Mouse (Mus musculus) lung, postnatal 25 days (tissue): ENCODE measurements around the gene a.
"Not testable (repeated sequence)": the region's sequence is repeated elsewhere in the genome, so short reads cannot be mapped to it uniquely, and the experiment has no call there.

ENCODE experiments used
- DNase-seq: peaks from one replicate; pipeline ENCODE4 v3.0.0; 2022; ENCODE audit warnings: low spot score

Gene a

GRCm38 (mm10) chr2:154992083-154992482, 200.9 kb downstream of the a start:
- DNase-seq: no peak

- DNase-seq: no peak
These were observed 214.3 kb downstream of the a start for GRCm38 (mm10) chr2:155005491-155005890.

GRCm38 (mm10) chr2:155011086-155011656, 220.0 kb downstream of the a start:
- no peak for DNase-seq

GRCm38 (mm10) chr2:155012991-155013390, 221.8 kb downstream of the a start:
- no peak for DNase-seq

GRCm38 (mm10) chr2:155016751-155017150, 225.5 kb downstream of the a start:
- not testable (repeated sequence) for DNase-seq

- not testable (repeated sequence) for DNase-seq
These were observed 227.1 kb downstream of the a start, which contains the start of gene Gm14226 for GRCm38 (mm10) chr2:155018251-155018755. Gm14226 (plus strand) TSS chr2:155018266.

- DNase-seq: peak; percentile 65
These were observed 227.8 kb downstream of the a start for GRCm38 (mm10) chr2:155018762-155019641.

GRCm38 (mm10) chr2:155019673-155020072, 228.5 kb downstream of the a start:
- DNase-seq: peak; percentile 93

- DNase-seq: not testable (repeated sequence)
These were observed 229.1 kb downstream of the a start for GRCm38 (mm10) chr2:155020247-155020826.

- DNase-seq: no peak
These were observed 239.6 kb downstream of the a start for GRCm38 (mm10) chr2:155030831-155031230.

- DNase-seq: no peak
These were observed 241.9 kb downstream of the a start for GRCm38 (mm10) chr2:155032938-155033710.

GRCm38 (mm10) chr2:155039956-155040355, 248.8 kb downstream of the a start:
- DNase-seq: no peak

- DNase-seq: no peak
These were observed 253.3 kb downstream of the a start for GRCm38 (mm10) chr2:155044542-155044941.

GRCm38 (mm10) chr2:155045075-155045474, 253.9 kb downstream of the a start:
- no peak for DNase-seq

- DNase-seq: no peak
These were observed 255.6 kb downstream of the a start for GRCm38 (mm10) chr2:155046803-155047202.

- DNase-seq: no peak
These were observed 256.4 kb downstream of the a start for GRCm38 (mm10) chr2:155047452-155048178.

GRCm38 (mm10) chr2:155050108-155050503, 258.9 kb downstream of the a start:
- peak; percentile 16 for DNase-seq

GRCm38 (mm10) chr2:155050504-155051236, 259.5 kb downstream of the a start:
- peak; percentile 95 for DNase-seq

GRCm38 (mm10) chr2:155051622-155052351, 260.6 kb downstream of the a start:
- no peak for DNase-seq

- no peak for DNase-seq
These were observed 261.5 kb downstream of the a start for GRCm38 (mm10) chr2:155052681-155053080.
